Mouse (Mus musculus) testis, postnatal 14 days (tissue): Measurements from ENCODE around the gene Akp3.

Experiments
- DNase-seq: peaks from one replicate; pipeline ENCODE4 v3.0.0; 2021; ENCODE audit warnings: low spot score

Gene Akp3

GRCm38 (mm10) chr1:87124673-87125072, at the start of gene Akp3:
Akp3 (plus strand) TSS chr1:87124973.
- no peak for DNase-seq

- no peak for DNase-seq
These were observed 38.6 kb upstream of the Akp3 start for GRCm38 (mm10) chr1:87086196-87086595.

DNA sequence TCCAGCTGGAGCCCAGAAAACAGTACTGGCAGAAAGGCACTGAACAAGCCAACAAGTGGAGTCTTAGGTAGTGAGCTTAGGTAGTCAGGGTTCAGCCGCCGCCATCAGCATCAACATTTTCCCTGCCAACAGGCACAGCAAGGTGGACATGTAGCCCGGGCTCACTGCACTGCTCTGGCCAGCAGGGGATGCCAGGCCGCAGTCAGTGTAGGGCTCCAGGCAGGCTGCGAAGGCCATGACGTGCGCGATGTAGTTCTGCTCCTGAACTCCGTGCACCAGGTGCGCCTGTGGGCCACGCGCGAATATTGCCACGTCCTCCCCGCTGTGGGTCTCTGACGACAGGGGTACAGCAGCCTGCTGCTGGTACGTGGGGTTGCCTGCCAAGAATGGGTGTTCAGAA, 37.8 kb upstream of the Akp3 start:
- DNase-seq, result peak; percentile 36

DNA sequence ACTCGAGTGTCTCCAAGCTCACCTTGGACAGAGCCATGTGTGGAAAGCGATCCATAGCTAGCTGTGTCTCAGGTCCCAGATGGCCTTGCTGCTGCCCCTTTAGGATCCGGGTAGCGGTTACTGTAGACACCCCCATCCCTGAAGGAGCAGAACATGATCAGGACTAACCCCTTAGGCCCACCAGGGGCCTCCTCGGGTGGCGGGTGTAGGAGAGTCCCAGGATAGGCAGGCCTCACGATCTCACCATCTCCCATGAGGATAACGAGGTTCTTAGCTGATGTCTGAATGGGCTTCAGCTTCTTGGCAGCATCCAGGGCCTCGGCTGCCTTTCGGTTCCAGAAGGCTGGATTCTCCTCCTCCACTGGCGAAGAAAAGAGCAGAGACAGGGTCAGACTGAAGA, 35.5 kb upstream of the Akp3 start:
- no peak for DNase-seq

DNA sequence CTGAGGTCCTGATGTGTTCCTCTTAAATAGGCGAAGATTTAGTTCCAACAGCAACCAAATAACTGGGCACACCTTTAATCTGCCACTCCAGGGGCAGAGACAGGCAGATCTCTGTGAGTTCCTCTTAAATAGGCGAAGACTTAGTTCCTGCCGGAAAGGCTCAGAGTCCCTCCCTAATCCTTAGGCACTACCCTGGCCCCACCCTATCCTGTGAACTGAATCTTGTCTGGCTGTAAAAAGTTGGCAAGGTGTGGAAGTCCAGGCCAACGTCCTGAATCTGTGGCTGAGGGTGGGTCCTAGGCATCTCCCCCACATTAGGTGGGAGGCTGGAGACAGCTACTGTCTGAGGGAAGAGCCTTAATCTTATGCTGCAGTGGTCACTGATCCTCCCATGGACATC, 34.9 kb upstream of the Akp3 start, which contains the start of gene Alppl2:
TSS of gene Alppl2 (minus strand) at position 101 of the 400 bp plus-strand sequence.
- no peak for DNase-seq

- no peak for DNase-seq
These were observed 29.1 kb upstream of the Akp3 start for GRCm38 (mm10) chr1:87095642-87096041.

- peak; percentile 78 for DNase-seq
These were observed 26.3 kb upstream of the Akp3 start for GRCm38 (mm10) chr1:87098358-87098975.

GRCm38 (mm10) chr1:87101411-87101810, 23.4 kb upstream of the Akp3 start, which contains the start of gene Alpi:
Alpi (minus strand) TSS chr1:87101606.
- no peak for DNase-seq

DNA sequence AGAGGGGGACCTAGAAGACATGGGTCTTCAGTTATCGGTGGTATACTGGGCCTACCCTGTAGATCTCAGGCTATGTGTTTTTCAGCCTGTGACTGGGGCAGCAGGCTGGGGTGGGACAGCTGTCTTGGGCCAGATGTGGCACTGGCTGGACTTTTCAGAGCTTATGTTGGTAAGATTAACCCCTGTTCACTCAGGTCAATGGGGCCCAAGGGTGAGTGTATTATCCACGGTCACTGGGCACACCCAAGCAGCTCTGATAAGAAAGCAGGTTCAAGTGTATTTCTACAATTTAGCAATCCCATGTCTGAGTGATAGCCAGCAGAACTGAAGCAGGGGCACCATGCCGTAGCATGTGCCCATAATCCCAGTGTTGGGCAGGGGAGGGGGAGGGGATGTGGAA, 22.7 kb upstream of the Akp3 start:
- no peak for DNase-seq

- DNase-seq, result no peak
These were observed 20.8 kb upstream of the Akp3 start for GRCm38 (mm10) chr1:87103936-87104335.

- DNase-seq, result no peak
These were observed 18.2 kb upstream of the Akp3 start for GRCm38 (mm10) chr1:87106536-87106935.

- no peak for DNase-seq
These were observed 16.2 kb upstream of the Akp3 start for GRCm38 (mm10) chr1:87108564-87108963.

- DNase-seq, result peak; percentile 38
These were observed 12.9 kb upstream of the Akp3 start for GRCm38 (mm10) chr1:87111719-87112354.

GRCm38 (mm10) chr1:87114784-87115183, 10.0 kb upstream of the Akp3 start:
- DNase-seq, result no peak

DNA sequence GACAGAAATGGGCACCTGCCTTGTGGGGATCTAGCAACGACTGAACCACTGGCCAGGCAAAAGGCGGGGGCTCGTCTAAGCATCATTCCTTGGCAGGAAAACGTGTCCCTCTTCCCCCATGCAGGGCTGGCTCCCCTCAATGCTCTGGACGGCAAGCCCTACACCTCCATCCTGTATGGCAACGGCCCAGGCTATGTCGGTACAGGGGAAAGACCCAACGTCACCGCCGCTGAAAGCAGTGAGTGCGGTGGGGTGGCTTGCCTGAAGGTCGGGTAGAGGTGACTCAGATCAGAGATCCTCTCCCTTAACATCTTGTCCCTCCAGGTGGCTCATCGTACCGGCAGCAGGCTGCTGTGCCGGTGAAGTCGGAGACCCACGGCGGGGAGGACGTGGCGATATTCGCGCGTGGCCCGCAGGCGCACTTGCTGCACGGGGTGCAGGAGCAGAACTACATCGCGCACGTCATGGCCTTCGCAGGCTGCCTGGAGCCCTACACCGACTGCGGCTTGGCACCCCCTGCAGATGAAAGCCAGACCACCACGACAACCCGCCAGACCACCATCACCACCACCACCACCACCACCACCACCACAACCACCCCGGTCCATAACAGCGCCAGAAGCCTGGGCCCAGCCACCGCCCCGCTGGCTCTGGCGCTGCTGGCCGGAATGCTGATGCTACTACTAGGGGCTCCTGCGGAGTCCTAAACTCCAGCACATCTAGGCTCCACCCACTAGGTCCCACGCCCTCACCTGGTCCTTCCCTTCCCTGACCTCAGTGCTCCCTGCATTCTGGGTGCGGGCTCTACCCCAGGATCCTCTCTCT, 2.6 kb downstream of the Akp3 start:
- no peak for DNase-seq

GRCm38 (mm10) chr1:87131803-87132202, 7.0 kb downstream of the Akp3 start:
- DNase-seq, result no peak

DNA sequence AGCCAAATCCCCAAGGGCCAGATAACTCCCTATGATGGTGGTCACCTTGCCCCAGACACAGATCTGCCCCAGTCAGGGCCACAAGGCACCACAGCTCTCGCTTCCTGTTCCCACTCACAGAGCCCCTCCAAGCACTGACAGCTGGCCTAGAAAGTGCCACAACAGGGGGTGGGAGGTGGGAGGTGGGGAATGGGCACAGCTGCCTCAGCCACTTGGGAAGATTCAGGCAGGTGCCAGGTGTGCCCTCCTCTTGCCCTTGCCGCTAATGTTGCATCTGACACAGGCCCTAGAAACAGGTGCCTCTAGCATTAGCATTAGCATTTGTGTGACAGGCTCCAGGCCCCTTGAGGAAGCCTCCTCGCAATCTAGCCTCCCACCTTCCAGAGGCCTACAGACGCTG, 16.8 kb downstream of the Akp3 start:
- DNase-seq, result no peak

DNA sequence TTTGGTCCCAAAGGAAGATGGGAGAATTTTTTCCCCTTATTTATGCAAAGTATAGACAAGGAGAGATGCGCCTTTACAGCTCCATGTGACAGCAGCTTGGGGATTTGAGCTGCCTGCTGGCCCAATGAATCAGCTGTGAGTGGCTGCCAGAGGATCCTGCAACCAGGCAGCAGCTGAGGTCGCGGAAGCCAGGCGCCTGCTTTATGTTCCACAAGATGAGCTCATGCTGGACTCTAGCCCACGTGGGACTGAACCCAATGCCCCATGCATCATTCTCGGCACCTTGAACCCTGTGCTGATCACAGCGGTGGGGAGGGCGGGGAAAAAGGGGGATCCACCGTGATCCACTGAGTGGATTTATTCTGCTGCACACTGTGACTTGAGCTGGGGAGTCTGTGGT, 17.7 kb downstream of the Akp3 start:
- DNase-seq, result no peak

DNA sequence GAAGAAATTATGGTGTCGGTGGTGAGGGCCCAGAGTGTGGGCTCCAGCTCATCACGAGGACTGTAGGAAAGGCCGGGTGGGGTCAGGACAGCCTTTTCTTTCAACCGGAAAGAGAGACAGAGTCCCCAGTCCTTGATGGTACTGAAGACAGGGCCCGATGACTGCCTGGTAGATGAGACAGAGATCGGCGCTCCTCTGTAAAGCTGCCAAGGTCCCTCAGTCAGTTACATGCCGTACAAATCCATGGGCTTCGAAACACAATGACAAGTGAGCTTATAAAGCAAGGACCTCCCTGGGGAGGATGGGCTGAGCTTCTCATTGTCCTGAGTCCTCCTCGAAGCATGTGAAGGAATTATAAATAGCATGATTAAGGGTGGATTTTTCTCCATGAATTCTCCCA, 18.4 kb downstream of the Akp3 start:
- DNase-seq, result no peak

- DNase-seq, result peak; percentile 39
These were observed 24.6 kb downstream of the Akp3 start for GRCm38 (mm10) chr1:87149422-87149821.

GRCm38 (mm10) chr1:87151286-87151685, 26.5 kb downstream of the Akp3 start:
- DNase-seq, result no peak

DNA sequence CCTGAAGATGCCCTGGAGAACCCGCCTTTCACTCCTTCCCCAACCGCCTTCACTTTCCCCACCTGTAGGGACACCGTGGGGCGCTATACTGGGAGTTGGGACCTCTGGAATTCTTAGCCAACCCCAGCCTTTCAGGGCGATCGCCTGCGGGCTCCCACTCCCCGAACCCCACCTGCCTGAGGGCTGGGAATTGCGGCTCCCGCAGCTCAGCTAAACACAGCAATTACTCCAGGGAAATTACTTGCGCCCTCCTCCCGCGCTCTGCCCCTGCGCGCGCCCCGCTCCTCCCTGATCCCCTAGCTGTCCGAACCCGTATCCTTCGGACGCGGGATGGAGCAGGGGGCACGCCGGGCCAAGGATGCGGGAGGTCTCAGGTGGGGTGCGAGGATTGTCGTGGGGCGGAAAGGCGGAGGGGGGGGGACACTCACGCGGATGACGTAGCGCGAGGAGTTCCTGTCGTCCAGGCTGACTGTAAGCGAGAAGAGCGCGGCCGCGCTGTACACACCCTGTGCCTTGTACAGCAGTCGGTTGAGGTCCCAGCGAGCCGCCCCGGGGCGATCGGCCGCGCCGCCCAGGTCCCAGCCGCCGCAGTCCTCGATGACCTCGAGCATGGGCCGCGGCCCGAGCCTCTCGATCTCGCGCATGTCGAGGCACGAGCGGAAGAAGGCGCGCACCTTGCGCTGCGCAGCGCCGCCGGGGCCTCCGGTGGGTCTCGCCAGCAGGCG, 29.2 kb downstream of the Akp3 start:
- no peak for DNase-seq
